Mouse (Mus musculus) yolk sac, embryonic 10.5 days (tissue): ENCODE data around the gene Klk1b21.
"Not testable (repeated sequence)": the region's sequence is repeated elsewhere in the genome, so short reads cannot be mapped to it uniquely, and the experiment has no call there.

Experiments
- DNase-seq: peaks from one replicate; pipeline ENCODE4 v3.0.0-alpha.2; 2017; ENCODE audit warnings: low spot score

Gene Klk1b21

DNA sequence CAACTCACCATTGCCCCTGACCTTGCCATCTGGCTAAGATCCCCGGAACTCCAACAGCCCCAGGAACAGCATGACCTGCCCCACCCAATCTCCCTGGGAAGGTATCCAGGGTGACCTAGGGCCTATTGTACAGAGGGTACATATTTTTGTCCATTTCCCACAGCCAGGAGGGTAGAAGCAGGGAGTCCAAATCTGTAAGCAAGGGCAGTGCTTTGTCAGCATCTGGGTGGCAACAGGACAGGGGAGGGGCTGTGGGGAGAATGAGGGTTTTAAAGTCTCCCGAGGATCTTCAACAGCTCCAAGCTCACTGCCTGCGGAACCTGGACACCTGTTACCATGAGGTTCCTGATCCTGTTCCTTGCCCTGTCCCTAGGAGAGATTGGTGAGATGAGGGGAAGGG, at the start of gene Klk1b21:
Gene Klk1b21 (plus strand): TSS at position 301 of the 400 bp plus-strand sequence.
- not testable (repeated sequence) for DNase-seq

DNA sequence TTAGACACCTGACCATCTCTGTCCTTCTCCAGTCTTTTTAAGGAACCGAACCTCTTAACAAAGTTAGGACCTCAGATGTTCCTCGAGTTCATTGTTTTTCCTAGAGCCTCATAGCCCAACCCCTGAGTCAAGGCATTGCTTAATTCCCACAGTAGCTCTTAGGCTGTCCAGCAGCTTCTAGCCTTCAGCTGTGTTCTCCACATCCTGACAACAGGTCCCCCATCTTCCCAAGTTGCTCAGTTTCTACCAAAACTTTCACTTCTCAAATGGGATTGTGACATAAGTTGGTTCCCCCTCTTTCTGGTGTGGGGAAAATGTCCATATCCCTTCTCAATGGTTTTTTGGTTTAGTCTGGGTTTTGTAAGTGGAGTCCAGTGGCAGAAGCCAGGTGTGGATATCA, 30.0 kb upstream of the Klk1b21 start:
- no peak for DNase-seq

DNA sequence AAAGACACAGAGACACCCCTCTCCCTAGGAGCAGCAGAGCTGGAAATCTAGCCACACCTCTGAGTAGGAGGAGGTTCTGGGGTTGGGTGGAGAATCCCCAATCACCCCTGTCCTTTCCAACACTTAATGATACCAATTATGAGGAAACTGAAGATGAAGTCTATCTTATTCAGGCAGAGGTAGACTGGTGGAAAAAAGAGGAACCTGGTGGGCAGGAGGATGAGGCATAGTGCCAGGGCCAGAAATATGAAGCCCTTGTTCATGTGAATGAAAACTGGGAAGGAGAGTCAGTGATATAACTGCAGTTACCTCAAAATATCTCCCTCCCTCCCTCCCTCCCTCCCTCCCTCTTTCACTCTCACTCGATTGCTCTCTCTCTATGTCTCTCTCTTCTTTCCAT, 24.4 kb upstream of the Klk1b21 start:
- no peak for DNase-seq

DNA sequence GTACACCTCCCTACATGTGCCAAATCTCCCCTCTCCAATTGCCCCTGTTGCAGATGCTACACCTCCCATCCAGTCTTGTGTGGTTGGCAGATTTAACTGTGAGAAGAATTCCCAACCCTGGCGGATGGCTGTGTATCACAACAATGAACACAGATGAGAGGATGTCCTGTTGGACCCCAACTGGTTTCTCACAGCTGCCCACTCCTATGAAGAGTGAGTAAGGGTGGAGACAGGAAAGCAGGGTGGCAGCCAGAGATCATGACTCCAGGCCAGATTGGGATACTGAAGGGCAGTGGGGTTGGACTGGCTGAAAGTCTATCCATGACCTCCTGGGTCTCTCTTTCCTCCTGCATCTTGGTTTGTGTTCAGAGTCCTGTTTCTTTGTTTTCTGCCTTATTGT, 6.0 kb upstream of the Klk1b21 start:
- DNase-seq, result no peak

DNA sequence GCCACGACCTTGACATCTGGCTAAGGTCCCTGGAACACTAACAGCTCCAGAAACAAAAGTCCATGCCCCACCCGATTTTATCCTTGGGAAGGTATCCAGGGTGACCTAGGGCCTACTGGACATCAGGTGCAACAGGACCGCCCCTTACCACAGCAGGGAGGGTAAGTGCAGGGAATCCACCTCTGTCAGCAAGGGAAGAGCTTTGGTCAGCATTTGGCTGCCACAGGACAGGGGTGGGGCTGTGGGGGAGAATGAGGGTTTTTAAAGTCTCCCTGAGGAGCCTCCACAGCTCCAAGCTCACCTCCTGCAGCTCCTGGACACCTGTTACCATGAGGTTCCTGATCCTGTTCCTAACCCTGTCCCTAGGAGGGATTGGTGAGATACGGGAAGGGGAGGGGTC, 10.2 kb downstream of the Klk1b21 start, which contains the start of gene Klk1b22:
Gene Klk1b22 (plus strand): TSS at position 301 of the 400 bp plus-strand sequence.
- DNase-seq, result no peak

DNA sequence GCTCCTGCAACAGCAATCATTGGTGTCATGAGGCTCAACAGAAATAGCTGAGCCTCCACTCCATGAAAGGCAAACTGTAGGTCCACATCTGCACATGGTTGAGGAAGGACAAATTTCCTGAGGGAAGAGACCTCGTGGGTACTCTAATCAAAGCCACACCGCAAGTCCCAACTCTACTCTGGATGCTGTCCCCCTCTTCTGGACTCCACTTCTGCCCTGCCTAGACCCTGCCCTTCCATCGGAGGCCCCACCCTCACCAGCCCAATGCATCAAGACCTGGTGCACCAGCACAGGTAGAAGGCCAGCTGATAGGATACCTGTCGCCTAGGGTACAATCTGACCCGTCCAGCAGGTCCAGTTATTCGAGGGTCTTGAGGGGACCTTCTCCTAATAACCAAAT, 21.3 kb downstream of the Klk1b21 start:
- no peak for DNase-seq

DNA sequence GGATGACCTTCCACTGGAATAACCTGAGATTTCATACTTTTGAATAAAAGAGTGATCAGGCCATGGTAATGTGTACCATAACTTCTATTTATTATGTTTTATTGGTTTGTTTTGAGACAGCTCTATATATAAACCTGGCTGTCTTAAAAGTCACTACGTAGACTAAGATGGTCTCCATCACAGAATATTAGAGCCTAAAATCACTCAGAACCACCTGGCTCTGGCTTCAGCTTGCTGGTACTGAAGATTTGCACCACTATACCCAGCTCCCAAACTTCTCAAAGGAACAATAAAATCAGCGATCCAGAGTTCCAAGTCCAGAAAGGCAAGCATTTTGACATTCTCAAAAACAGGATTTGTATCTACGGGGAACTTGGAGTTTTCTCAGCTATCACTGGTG, 34.3 kb downstream of the Klk1b21 start, which contains the start of gene Klk1b16:
Gene Klk1b16 (plus strand): TSS at position 301 of the 400 bp plus-strand sequence.
- no peak for DNase-seq
